Mouse (Mus musculus) urinary bladder, postnatal 14 days (tissue): ENCODE data around the gene Aloxe3.
A peak's percentile ranks its signal among the peaks of the same experiment; 100 is the strongest.

Experiments
- DNase-seq: peaks from one replicate; pipeline ENCODE4 v3.0.0; 2021; ENCODE audit warnings: low spot score

Aloxe3 gene

DNA sequence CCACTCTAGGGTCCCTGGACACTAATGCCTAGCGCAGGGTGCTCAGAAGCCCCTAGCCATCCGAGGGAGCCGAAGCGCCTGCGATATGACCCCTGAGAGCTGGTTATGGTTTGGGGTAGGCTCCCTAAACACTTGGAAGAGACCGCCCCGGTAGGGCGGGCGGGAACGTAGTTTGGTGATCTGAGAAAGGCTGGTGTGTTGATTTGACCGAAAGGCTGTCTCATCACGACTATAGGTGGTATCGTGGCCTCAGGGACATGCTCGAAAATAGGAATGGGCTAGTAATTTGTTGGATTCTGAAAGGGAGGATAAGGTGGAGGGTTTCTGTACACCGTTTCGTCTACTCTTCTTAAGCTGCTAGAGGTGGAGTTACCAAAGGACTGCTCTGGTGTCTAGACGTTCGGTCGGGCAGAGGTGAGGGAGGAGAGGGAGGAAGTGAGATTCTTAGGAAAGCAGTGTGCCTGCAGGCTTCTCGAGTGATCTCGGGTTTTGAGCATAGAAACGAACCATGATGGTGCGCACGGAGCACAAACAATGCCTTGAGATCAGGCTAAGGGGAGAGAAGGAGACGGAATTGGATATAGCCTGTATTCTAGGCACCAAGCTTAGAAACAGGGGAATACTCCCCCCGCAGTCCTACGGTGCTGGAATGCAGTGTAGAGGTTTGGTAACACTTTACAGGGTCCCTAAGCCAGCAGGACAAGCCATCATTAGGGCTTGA is 30.0 kb upstream of the Aloxe3 start:
- no peak for DNase-seq

DNA sequence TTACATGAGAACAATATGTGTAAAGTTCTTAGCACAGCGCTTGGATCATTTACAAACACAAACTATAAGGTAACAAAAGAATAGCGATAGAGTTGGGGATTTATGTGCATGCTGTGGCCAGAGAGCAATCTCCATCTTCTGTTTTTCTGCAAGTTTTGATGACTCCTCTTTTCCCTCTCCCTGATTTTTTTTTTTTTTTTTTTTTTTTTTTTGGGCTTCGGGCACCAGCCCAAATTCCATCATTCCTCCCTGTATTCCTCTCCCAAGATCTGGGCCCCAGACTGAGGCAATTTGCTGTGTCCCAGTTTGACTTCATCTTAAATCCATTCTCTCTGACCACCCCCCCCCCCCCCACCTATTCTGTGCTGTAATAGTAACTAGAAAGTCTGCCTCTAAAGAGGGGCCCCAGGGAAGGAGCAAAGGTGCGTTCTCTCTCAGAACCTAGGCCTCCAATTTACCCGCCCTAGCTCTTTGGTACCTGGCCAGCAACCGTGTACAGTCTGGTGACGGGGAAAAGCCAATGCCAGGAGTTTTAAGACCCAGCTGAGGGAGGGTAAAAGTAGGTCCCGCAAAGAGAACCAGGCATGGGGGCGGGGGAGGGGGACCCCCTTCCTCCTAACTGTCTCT is 29.2 kb upstream of the Aloxe3 start:
- no peak for DNase-seq

DNA sequence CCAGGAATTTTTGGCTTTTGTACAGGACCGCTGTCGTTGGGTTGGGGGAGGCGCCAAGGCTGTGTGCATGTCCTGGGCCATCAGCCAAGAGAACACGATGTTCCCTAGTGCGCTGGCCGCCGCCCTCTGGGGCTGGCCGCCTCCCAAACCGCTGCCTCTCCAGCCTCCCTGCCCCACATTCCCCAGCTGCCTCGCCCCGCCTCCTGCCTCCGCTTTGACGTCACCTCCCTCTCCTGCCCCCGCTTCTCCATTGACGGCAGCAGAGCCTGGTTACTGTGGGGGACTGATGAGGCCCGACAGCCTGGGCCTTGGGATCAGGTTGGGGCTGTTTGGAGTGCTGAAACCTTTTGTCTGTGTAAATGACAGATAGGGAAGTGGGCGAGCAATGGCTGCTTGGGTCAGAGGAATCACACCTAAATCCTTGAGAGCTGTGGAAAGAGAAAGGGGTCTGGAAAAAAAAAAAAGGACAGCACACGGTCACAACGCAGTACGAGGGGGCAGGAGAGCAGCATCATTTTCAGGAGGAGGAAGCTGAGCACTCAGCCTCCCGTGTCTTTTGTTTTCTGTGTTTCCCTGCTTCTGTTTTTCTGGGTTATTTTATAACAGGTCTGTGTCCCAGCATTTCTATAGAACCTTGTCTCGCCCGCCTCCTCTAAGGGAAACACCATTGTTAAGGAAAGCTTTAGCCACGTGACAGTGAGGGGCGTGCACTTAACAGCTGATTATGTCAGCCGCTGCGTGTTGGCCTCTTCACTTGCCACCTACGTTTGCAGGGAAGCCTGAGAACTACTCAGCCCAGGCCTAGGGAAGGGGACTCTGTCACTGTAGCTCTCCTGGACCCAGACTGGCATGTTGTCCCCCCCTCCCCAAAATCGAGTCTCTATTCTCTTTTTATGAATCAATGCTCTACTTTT is 28.5 kb upstream of the Aloxe3 start:
- peak; percentile 100 for DNase-seq

DNA sequence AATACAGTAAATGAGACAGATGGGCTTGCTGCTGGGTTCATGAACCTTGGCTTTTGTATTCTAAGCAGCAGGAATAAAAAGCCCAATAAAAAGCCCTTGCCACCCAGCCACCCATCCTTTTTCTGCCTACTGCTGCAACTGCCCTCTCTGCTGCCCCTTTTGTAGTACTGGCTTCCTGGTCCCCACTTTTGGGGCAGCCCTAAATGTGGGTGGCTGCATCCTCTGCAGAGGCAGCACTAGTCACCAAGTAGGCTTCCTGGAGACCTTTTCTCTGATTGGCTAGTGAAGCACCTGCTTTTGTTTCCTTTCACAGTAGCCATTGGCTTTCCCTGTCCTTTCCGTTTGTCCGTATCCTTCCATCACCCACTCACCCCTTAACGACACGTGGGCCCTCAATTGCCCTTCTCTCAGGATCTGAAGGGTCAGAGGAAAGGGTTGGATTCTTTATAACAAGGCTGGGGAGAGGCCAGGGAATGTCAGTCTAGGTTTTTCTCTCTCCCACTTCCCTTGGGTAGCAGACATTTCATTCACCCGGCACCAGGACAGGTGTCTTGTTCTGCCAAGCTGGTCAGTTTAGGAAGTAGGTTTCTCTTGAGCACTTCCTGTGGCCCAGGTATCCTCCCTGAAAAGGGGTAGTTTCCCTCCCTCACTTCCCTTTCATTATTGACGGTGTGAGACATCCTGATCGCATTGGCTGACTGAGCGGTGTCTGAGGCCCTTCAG is 27.5 kb upstream of the Aloxe3 start:
- no peak for DNase-seq

DNA sequence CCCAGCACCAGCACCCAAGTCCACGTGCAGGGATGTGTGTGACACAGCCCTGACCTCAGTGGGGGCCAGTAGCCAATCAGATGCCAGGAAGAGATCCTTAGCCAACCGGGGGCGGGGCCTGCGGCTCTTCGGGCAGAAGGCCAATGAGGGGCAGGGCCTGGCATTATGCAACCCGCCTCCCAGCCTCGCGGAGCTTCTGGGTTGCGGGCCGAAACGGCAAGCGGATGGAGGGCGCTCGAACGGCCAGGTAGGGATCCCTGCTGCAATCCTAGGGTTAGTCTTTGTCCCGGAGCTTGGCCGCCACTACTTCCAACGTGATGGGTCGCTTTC is 27.0 kb upstream of the Aloxe3 start:
- DNase-seq: peak; percentile 97

DNA sequence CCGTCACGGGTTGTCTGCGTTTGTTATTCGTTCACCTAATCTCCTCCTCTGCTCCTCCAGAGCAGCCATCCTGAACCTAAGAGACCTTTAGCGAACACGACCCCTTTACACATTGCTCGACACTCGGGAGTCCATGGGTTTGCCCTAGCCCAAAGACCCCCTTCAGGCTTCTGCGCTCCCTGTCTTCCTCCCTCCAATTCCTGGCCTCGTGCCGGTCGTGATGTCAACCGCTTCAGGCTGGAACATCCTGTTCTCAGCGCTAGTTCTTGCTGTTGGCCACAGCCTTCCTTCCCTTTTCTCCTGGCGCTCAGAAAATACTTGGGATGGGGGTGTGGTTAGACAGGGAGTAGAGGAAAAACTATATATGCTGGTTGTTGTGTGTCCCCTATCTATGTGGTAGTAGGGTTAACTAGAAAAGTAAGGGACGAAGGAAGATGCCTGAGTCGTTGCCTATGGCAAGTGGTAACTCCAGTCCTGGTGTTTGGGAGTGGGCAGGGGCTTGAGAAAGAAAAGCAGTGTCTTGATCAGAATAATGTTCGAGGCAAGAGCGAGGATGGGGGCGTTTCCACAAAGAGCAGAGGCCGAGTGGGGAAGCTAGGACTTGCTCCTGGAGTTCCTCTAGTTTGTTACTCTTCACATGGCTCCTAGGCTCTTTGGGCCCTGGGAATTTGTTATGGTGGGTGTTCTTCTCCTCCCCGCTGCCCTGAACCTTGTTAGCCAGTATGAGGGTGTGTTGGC is 26.4 kb upstream of the Aloxe3 start:
- peak; percentile 92 for DNase-seq

DNA sequence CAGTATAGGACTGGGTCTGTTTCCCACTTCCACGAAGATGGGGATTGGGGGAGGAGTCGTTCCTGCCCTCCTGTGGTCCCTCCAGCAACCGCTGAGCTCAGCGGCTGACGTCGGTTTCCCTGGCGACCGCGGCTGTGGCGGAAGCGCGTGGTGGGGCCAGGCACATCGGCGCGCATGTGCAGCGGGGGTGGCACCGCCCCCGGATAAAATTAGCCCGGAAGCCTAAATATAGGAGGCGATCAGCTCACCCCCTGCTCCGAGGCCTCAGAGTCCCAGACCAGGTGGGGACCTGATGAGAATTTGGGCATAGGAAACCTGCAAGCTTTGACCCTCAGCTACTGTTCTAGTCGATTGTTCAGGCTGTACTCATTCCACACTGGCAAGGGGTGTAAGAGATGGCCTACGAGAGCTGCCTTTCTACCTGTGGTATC is 25.8 kb upstream of the Aloxe3 start:
- peak; percentile 94 for DNase-seq

DNA sequence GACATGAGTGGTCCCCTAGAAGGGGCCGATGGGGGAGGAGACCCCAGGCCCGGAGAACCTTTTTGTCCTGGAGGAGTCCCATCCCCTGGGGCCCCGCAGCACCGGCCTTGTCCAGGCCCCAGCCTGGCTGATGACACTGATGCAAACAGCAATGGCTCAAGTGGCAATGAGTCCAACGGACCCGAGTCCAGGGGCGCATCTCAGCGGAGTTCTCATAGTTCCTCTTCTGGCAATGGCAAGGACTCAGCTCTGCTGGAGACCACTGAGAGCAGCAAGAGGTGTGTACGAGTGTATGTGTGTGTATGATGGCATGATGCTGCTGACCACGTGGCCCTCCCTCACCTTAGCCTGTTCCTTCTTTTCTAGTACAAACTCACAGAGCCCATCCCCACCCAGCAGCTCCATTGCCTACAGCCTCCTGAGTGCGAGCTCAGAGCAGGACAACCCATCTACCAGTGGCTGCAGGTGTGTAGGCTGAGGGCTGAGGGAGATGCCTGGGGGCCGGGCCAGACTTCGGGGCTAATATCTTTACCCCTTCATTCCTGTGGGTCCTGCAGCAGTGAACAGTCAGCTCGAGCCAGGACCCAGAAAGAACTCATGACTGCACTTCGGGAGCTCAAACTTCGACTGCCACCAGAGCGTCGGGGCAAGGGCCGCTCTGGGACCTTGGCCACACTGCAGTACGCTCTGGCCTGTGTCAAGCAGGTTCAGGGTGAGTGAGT is 24.9 kb upstream of the Aloxe3 start:
- DNase-seq: no peak

DNA sequence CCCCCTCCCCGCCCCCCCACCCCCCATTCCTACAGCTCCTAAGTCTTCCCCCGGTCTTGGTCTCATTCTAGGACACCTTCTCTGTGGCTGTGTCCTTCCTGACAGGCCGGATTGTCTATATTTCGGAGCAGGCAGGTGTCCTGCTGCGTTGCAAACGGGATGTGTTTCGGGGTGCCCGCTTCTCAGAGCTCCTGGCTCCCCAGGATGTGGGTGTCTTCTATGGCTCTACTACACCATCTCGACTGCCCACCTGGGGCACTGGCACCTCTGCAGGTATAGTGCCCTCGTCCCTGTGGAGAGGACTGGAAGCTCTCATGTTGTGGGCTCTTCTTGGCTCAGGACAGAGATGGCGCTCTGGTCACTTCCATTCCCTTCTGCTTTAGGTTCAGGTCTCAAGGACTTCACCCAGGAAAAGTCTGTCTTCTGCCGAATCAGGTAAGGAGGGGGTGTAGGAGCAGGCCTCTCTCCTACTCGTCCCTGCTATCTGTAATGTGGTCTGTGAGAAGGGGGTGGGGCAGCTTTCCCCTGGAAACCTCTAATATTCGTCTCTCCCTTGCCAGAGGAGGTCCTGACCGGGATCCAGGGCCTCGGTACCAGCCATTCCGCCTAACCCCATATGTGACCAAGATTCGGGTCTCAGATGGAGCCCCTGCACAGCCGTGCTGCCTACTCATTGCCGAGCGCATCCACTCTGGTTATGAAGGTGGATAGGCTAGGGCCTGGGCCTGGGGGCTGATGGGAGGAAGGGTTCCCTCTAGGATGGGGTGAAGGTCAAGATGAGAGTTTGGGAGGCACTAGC is 23.9 kb upstream of the Aloxe3 start:
- DNase-seq: no peak

DNA sequence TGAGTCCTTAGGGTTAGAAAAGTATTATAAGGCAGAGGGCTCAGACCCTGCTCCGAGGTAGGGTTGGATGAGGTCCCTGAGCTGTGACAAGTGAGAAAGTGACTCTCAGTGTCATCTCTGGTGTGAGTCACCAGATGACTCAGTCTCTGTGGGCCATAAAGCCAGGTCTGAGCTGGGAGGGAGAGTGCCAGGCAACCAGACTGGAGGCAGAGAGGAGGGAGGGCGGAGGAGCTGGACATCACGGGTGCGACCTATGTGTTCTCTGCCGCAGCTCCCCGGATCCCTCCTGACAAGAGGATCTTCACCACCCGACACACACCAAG is 23.3 kb upstream of the Aloxe3 start:
- DNase-seq: no peak

DNA sequence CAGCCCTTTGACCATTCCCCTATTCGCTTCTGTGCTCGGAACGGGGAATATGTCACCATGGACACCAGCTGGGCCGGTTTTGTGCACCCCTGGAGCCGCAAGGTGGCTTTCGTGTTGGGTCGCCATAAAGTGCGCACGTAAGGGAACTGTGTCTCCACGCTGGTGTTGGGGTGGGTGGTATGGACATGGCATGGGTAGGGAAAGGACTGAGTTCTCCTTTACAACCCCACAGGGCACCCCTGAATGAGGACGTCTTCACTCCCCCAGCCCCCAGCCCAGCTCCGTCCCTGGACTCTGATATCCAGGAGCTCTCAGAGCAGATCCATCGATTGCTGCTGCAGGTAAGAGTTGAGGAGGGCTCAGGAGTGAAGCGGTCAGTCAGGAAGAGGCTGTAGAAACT is 22.6 kb upstream of the Aloxe3 start:
- DNase-seq: no peak

DNA sequence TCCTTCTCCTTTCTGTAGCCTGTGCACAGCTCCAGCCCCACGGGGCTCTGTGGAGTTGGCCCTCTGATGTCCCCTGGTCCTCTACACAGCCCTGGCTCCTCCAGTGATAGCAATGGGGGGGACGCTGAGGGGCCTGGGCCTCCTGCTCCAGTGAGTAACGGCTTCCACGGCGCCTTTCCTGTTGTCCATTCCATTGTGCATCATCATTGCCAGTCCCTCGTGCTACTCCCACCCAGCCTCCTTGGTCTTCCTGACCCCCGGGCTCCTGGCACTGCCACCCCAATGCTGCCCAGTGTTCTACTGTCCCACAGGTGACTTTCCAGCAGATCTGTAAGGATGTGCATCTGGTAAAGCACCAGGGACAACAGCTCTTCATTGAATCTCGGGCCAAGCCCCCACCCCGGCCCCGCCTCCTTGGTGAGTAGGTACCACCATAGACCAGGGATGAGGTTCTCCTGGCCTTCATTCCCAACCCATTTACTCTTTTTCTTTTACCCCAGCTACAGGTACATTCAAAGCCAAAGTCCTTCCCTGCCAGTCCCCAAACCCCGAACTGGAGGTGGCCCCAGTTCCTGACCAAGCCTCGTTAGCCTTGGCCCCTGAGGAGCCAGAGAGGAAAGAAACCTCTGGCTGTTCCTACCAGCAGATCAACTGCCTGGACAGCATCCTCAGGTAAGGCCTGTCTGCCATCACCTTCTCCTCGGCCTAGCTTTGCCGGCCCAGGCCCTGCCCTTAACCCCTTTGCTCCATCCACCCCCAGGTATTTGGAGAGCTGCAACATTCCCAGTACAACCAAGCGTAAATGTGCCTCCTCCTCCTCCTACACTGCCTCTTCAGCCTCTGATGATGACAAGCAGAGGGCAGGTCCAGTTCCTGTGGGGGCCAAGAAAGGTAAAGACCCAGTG is 21.9 kb upstream of the Aloxe3 start:
- no peak for DNase-seq

DNA sequence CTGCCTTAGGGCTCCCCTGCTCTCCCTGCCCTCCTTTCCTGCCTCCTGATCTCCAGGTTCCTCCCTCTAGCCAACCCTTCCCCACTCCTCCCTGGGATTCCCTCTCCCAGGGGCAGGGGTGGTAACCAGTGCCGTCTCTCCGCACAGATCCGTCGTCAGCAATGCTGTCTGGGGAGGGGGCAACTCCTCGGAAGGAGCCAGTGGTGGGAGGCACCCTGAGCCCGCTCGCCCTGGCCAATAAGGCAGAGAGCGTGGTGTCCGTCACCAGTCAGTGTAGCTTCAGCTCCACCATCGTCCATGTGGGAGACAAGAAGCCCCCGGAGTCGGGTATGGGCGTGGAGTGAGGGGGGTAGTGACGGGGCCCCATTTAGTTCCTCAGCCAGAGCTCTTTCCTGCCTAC is 21.2 kb upstream of the Aloxe3 start:
- DNase-seq: no peak

DNA sequence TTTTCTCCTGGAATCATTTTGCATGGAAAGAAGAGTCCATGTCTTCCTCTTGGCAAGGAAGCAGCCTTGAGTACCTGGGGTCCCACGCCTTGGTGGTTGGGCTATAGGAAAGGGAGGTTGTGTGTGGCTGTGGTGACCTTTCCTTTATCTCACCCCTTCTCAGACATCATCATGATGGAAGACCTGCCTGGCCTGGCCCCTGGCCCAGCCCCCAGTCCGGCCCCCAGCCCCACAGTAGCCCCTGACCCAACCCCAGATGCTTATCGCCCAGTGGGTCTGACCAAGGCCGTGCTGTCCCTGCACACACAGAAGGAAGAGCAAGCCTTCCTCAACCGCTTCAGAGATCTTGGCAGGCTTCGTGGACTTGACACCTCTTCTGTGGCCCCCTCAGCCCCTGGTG is 20.5 kb upstream of the Aloxe3 start:
- no peak for DNase-seq

DNA sequence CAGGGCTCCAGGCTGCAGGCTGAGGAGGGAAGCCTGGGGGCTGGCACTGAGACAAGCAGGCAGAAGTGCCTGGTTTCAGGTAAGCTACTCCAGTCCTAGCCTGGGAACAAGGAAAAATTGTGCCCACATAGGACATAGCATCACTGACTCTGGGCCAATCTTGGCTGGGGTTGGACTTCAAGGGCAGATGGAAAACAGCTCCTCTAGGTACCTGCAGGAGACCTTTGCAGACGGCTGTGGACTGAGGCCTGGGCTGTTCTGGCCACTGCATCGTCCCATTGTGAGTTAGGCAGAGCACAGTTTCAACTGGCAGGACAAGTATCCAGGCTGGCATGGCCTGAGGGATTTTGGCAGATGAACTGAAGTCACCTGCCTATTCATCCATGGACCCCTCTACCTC is 19.9 kb upstream of the Aloxe3 start:
- no peak for DNase-seq

DNA sequence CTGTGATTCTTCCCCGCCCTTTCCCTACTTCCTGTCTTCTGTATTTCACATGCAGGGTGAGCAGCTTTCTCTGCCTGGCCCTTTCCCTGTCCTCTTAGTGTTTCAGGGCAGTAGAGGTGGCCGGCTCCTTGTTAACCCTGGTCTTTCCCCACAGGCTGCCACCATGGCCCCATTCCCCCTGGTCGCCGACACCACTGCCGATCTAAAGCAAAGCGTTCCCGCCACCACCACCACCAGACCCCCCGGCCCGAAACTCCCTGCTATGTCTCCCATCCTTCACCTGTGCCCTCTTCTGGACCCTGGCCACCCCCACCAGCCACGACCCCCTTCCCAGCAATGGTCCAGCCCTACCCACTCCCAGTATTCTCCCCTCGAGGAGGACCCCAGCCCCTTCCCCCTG is 19.4 kb upstream of the Aloxe3 start:
- no peak for DNase-seq

DNA sequence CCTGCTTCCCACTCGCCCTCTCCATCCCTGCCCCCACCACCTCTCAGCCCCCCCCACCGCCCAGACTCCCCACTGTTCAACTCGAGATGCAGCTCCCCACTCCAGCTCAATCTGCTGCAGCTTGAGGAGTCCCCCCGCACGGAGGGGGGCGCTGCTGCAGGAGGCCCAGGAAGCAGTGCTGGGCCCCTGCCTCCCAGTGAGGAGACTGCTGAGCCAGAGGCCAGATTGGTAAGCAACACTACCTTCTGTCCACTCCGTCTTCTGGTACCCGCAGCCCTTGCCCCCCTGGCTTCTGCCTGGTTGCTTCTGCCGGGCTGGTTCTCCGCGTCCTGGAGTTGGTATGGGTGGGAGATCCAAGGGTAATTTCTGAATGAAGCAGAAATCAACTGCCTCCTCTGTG is 18.9 kb upstream of the Aloxe3 start:
- no peak for DNase-seq

DNA sequence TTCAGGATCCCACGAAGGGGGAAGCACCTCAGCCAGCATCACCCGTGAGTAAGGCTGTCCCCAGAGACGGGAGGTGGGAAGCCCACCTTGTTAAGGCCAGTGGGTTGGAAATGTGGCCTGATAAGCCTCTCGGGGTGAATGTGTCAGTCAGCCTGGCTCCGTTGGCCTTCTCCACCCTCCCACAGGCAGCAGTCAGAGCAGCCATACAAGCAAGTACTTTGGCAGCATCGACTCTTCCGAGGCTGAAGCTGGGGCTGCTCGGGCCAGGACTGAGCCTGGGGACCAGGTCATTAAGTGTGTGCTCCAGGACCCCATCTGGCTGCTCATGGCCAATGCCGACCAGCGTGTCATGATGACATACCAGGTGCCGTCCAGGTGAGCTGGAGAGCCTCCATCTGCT is 18.0 kb upstream of the Aloxe3 start:
- no peak for DNase-seq

DNA sequence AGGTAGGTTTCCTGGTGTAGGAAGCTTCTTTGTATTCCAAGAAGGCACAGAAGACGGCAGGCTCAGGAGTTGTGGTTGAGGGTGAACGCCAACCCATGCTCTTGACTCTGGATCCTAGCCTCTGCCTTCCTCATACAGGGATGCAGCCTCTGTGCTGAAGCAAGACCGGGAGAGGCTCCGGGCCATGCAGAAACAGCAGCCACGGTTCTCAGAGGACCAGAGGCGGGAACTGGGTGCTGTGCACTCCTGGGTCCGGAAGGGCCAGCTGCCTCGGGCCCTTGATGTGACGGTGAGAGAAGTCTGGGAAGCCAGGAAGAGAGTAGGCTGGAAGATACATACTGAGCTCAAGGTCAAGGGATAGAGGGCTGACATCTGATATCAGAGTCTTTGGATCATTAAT is 17.5 kb upstream of the Aloxe3 start:
- DNase-seq: no peak
